Mouse (Mus musculus) C2C12 (cell line): ENCODE measurements around the gene Zfp597.

Source experiments
- CEBPB ChIP-seq: IDR thresholded peaks from one replicate; pipeline ENCODE4 v1.6.1; 2011; ENCODE audit warnings: low read depth, mild to moderate bottlenecking, control low read depth, moderate library complexity
- CTCF ChIP-seq: IDR thresholded peaks from one replicate; pipeline ENCODE4 v1.5.1; 2011; ENCODE audit not compliant: control insufficient read depth, insufficient read depth, insufficient read length
- FOSL1 ChIP-seq: IDR thresholded peaks from one replicate; pipeline ENCODE4 v1.8.0; 2011; ENCODE audit warnings: mild to moderate bottlenecking, low read length; ENCODE audit not compliant: poor library complexity, insufficient read depth, severe bottlenecking
- MAX ChIP-seq: IDR thresholded peaks from one replicate; pipeline ENCODE4 v1.6.1; 2011; ENCODE audit warnings: mild to moderate bottlenecking, control low read depth
- USF1 ChIP-seq: IDR thresholded peaks from one replicate; pipeline ENCODE4 v1.6.1; 2011; ENCODE audit warnings: low read depth, mild to moderate bottlenecking, control low read depth, moderate library complexity

DNA sequence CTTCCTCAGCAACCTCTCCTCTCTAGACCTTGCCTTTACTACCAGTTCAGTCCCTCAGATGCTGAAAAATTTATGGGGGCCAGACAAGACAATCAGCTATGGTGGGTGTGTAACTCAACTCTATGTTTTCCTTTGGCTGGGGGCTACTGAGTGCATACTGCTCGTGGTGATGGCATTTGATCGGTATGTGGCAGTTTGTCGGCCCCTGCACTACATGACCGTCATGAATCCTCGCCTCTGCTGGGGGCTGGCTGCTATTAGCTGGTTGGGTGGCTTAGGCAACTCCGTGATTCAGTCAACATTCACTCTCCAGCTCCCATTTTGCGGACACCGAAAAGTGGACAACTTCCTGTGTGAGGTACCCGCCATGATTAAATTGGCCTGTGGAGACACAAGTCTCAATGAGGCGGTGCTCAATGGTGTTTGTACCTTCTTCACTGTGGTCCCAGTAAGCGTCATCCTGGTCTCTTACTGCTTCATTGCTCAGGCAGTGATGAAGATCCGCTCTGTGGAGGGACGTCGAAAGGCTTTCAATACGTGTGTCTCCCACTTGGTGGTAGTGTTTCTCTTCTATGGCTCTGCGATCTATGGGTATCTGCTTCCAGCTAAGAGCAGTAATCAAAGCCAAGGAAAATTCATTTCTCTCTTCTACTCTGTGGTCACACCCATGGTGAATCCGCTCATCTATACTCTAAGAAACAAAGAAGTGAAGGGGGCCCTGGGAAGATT lies 45.0 kb downstream of the Zfp597 start:
- TF ChIP-seq CTCF: no peak
- TF ChIP-seq MAX: no peak
- no peak for TF ChIP-seq USF1
- TF ChIP-seq CEBPB: no peak
- TF ChIP-seq FOSL1: no peak
